Mouse (Mus musculus): ENCODE measurements around the gene Crebl2.

- TF ChIP-seq CTCF (IDR thresholded peaks at IDR 0.05; ENCODE audit: borderline replicate concordance, control insufficient read depth, extremely low read depth, insufficient read depth, low read length, poor library complexity) (no peak), POLR2A (IDR thresholded peaks at IDR 0.05; ENCODE audit: control insufficient read depth, extremely low read depth, insufficient read depth, low read length, poor library complexity) (no peak)
Measured at GRCm38 (mm10) chr6:134883661-134884060, 53.7 kb downstream of the Crebl2 start.
